Mouse (Mus musculus): Measurements from ENCODE around the gene Cd37. TPM values are rescaled to one million over a fixed set of nuclear protein-coding genes. Genes with fewer than 3 reads are reported as not detected.

Cd37 gene
- polyA plus RNA-seq, 1 experiment from 2014 or later: 2.6 TPM

- no peak for TF ChIP-seq CTCF (IDR thresholded peaks at IDR 0.05; ENCODE audit: low read depth)
- ATAC-seq (replicated peaks; ENCODE audit: low FRiP score, low read depth) (peak; percentile 65), DNase-seq (ENCODE audit: low spot score) (peak; percentile 86)
- 0 out of 2 replicates have a peak, but pooled peaks cover 3% of the 10 kb centered on the region for H3K27me3 ChIP-seq (ENCODE audit: insufficient read depth, low read length)
- WGBS: 5% methylated on average over 8 of the region's 8 CpGs
- no peak overlapping the region for H3K27ac ChIP-seq
- peaks cover 11% of the 10 kb centered on the region for H3K4me1 ChIP-seq (replicated peaks; ENCODE audit: insufficient read depth, low read length)
- H3K4me3 ChIP-seq (replicated peaks; ENCODE audit: low read depth, low read length): no peak overlapping the region
- H3K4me2 ChIP-seq (ENCODE audit: low read length): no peak overlapping the region
- no peaks in the 10 kb centered on the region for H3K36me3 ChIP-seq (ENCODE audit: insufficient read depth, low read length)
- H3K9me3 ChIP-seq (replicated peaks; ENCODE audit: low read length): no peaks in the 10 kb centered on the region
- no peak overlapping the region for H3K9ac ChIP-seq (ENCODE audit: low read depth, low read length)
Measured at GRCm38 (mm10) chr7:45191803-45192363, 47.0 kb downstream of the Cd37 start.

- TF ChIP-seq CTCF (IDR thresholded peaks at IDR 0.05; ENCODE audit: low read depth): no peak
- H3K4me2 ChIP-seq (ENCODE audit: low read length): no peak overlapping the region
- no peak overlapping the region for H3K9ac ChIP-seq (ENCODE audit: low read depth, low read length)
- 0 out of 2 replicates have a peak, but pooled peaks cover 7% of the 10 kb centered on the region for H3K27me3 ChIP-seq (ENCODE audit: insufficient read depth, low read length)
- WGBS: 49% methylated on average over 2 of the region's 2 CpGs
- no peaks in the 10 kb centered on the region for H3K36me3 ChIP-seq (ENCODE audit: insufficient read depth, low read length)
- H3K9me3 ChIP-seq (replicated peaks; ENCODE audit: low read length): no peaks in the 10 kb centered on the region
- H3K4me3 ChIP-seq (replicated peaks; ENCODE audit: low read depth, low read length): no peak overlapping the region
- peaks cover 11% of the 10 kb centered on the region for H3K4me1 ChIP-seq (replicated peaks; ENCODE audit: insufficient read depth, low read length)
- H3K27ac ChIP-seq: no peak overlapping the region
- DNase-seq (ENCODE audit: low spot score): no peak
- ATAC-seq (replicated peaks; ENCODE audit: low FRiP score, low read depth): no peak
Measured at GRCm38 (mm10) chr7:45191161-45191560, 47.8 kb downstream of the Cd37 start.

GRCm38 (mm10) chr7:45190186-45190585, 48.7 kb downstream of the Cd37 start:
- Histone ChIP-seq H3K27me3 (ENCODE audit: insufficient read depth, low read length) (0 out of 2 replicates have a peak, but pooled peaks cover 11% of the 10 kb centered on the region), H3K27ac (no peak overlapping the region)
- WGBS: 92% methylated on average over 6 of the region's 6 CpGs

GRCm38 (mm10) chr7:45189600-45189999, 49.3 kb downstream of the Cd37 start:
- H3K36me3 ChIP-seq (ENCODE audit: insufficient read depth, low read length): no peaks in the 10 kb centered on the region
- no peaks in the 10 kb centered on the region for H3K9me3 ChIP-seq (replicated peaks; ENCODE audit: low read length)
- 0 out of 2 replicates have a peak, but pooled peaks cover 15% of the 10 kb centered on the region for H3K27me3 ChIP-seq (ENCODE audit: insufficient read depth, low read length)
- ATAC-seq (replicated peaks; ENCODE audit: low FRiP score, low read depth) (no peak), DNase-seq (ENCODE audit: low spot score) (no peak)
- no peak overlapping the region for H3K4me3 ChIP-seq (replicated peaks; ENCODE audit: low read depth, low read length)
- no peak overlapping the region for H3K27ac ChIP-seq
- TF ChIP-seq CTCF (IDR thresholded peaks at IDR 0.05; ENCODE audit: low read depth): no peak
- no peak overlapping the region for H3K4me2 ChIP-seq (ENCODE audit: low read length)
- H3K9ac ChIP-seq (ENCODE audit: low read depth, low read length): no peak overlapping the region
- 59% methylated on average over 16 of the region's 16 CpGs for WGBS
- H3K4me1 ChIP-seq (replicated peaks; ENCODE audit: insufficient read depth, low read length): peaks cover 11% of the 10 kb centered on the region

More at GRCm38 (mm10) chr7:45190186-45190585, 48.7 kb downstream of the Cd37 start:
- H3K9me3 ChIP-seq (replicated peaks; ENCODE audit: low read length): no peaks in the 10 kb centered on the region
- no peak for ATAC-seq (replicated peaks; ENCODE audit: low FRiP score, low read depth)
- H3K9ac ChIP-seq (ENCODE audit: low read depth, low read length): no peak overlapping the region
- H3K4me2 ChIP-seq (ENCODE audit: low read length): no peak overlapping the region
- peaks cover 11% of the 10 kb centered on the region for H3K4me1 ChIP-seq (replicated peaks; ENCODE audit: insufficient read depth, low read length)
- no peak overlapping the region for H3K4me3 ChIP-seq (replicated peaks; ENCODE audit: low read depth, low read length)
- no peaks in the 10 kb centered on the region for H3K36me3 ChIP-seq (ENCODE audit: insufficient read depth, low read length)
- DNase-seq (ENCODE audit: low spot score): no peak
- TF ChIP-seq CTCF (IDR thresholded peaks at IDR 0.05; ENCODE audit: low read depth): no peak

- no peak overlapping the region for H3K4me3 ChIP-seq (replicated peaks; ENCODE audit: low read depth, low read length)
- DNase-seq (ENCODE audit: low spot score) (no peak), ATAC-seq (replicated peaks; ENCODE audit: low FRiP score, low read depth) (no peak)
- peaks cover 36% of the 10 kb centered on the region for H3K27me3 ChIP-seq (ENCODE audit: insufficient read depth, low read length)
- TF ChIP-seq CTCF (IDR thresholded peaks at IDR 0.05; ENCODE audit: low read depth): no peak
- H3K4me1 ChIP-seq (replicated peaks; ENCODE audit: insufficient read depth, low read length): peaks cover 5% of the 10 kb centered on the region; the same call in 1 of the 2 replicates
- WGBS: 74% methylated on average over 7 of the region's 7 CpGs
- no peak overlapping the region for H3K9ac ChIP-seq (ENCODE audit: low read depth, low read length)
- no peaks in the 10 kb centered on the region for H3K9me3 ChIP-seq (replicated peaks; ENCODE audit: low read length)
- H3K4me2 ChIP-seq (ENCODE audit: low read length): no peak overlapping the region
- H3K27ac ChIP-seq: no peak overlapping the region
- no peaks in the 10 kb centered on the region for H3K36me3 ChIP-seq (ENCODE audit: insufficient read depth, low read length)
Measured at GRCm38 (mm10) chr7:45185921-45186320, 53.0 kb downstream of the Cd37 start.

GRCm38 (mm10) chr7:45183672-45184071, 55.2 kb downstream of the Cd37 start:
- 74% methylated on average over 7 of the region's 7 CpGs for whole genome bisulfite sequencing
- no peak for ATAC-seq (replicated peaks; ENCODE audit: low FRiP score, low read depth)
- H3K36me3 ChIP-seq (ENCODE audit: insufficient read depth, low read length): no peaks in the 10 kb centered on the region
- no peak overlapping the region for H3K27ac ChIP-seq
- no peak overlapping the region for H3K4me2 ChIP-seq (ENCODE audit: low read length)
- H3K4me3 ChIP-seq (replicated peaks; ENCODE audit: low read depth, low read length): no peak overlapping the region
- H3K9me3 ChIP-seq (replicated peaks; ENCODE audit: low read length): no peaks in the 10 kb centered on the region
- H3K4me1 ChIP-seq (replicated peaks; ENCODE audit: insufficient read depth, low read length): peaks cover 5% of the 10 kb centered on the region; the same call in 1 of the 2 replicates
- H3K27me3 ChIP-seq (ENCODE audit: insufficient read depth, low read length): peaks cover 56% of the 10 kb centered on the region
- TF ChIP-seq CTCF (IDR thresholded peaks at IDR 0.05; ENCODE audit: low read depth): no peak
- DNase-seq (ENCODE audit: low spot score): no peak
- no peak overlapping the region for H3K9ac ChIP-seq (ENCODE audit: low read depth, low read length)

Other genes with a start within 250 kb of the Cd37 start
- 73.6 and 76.0 TPM in 2 replicates for gene Irf3, start 241.5 kb downstream of the Cd37 start, polyA plus RNA-seq (2015; fragmentation: Nextera tagmentation; extraction: Ambion mirVana)
- gene Bcl2l12, start 240.4 kb downstream of the Cd37 start, polyA plus RNA-seq (2015; fragmentation: Nextera tagmentation; extraction: Ambion mirVana): 42.8 and 43.4 TPM in 2 replicates
- gene Scaf1, start 222.8 kb downstream of the Cd37 start, polyA plus RNA-seq (2015; fragmentation: Nextera tagmentation; extraction: Ambion mirVana): 25.6 and 27.3 TPM in 2 replicates
- gene Rras, start 221.2 kb downstream of the Cd37 start, polyA plus RNA-seq (2015; fragmentation: Nextera tagmentation; extraction: Ambion mirVana): 47.6 and 53.0 TPM in 2 replicates
- gene Prr12, start 186.2 kb downstream of the Cd37 start, polyA plus RNA-seq (2015; fragmentation: Nextera tagmentation; extraction: Ambion mirVana): 5.8 and 6.1 TPM in 2 replicates
- gene Nosip, start 176.7 kb downstream of the Cd37 start, polyA plus RNA-seq (2015; fragmentation: Nextera tagmentation; extraction: Ambion mirVana): 65.0 and 65.3 TPM in 2 replicates
- gene Prrg2, start 176.4 kb downstream of the Cd37 start, polyA plus RNA-seq (2015; fragmentation: Nextera tagmentation; extraction: Ambion mirVana): 44.3 and 45.1 TPM in 2 replicates
- 215 and 228 TPM in 2 replicates for gene Rcn3, start 146.9 kb downstream of the Cd37 start, polyA plus RNA-seq (2015; fragmentation: Nextera tagmentation; extraction: Ambion mirVana)
- 134 and 145 TPM in 2 replicates for gene Fcgrt, start 135.3 kb downstream of the Cd37 start, polyA plus RNA-seq (2015; fragmentation: Nextera tagmentation; extraction: Ambion mirVana)
- gene Rps11, start 114.7 kb downstream of the Cd37 start, polyA plus RNA-seq (2015; fragmentation: Nextera tagmentation; extraction: Ambion mirVana): 1,486 and 1,553 TPM in 2 replicates
- gene Rpl13a, start 110.4 kb downstream of the Cd37 start, polyA plus RNA-seq (2015; fragmentation: Nextera tagmentation; extraction: Ambion mirVana): 1,804 and 1,959 TPM in 2 replicates
- gene Gm45713, start 102.9 kb downstream of the Cd37 start, polyA plus RNA-seq (2015; fragmentation: Nextera tagmentation; extraction: Ambion mirVana): 0.83 and 1.3 TPM in 2 replicates
- 2.2 and 2.4 TPM in 2 replicates for gene Flt3l, start 102.7 kb downstream of the Cd37 start, polyA plus RNA-seq (2015; fragmentation: Nextera tagmentation; extraction: Ambion mirVana)
- gene Pih1d1, start 84.8 kb downstream of the Cd37 start, polyA plus RNA-seq (2015; fragmentation: Nextera tagmentation; extraction: Ambion mirVana): 81.3 and 88.6 TPM in 2 replicates
- gene Aldh16a1, start 84.5 kb downstream of the Cd37 start, polyA plus RNA-seq (2015; fragmentation: Nextera tagmentation; extraction: Ambion mirVana): 55.4 and 62.7 TPM in 2 replicates
- gene Slc17a7, start 75.2 kb downstream of the Cd37 start, polyA plus RNA-seq (2015; fragmentation: Nextera tagmentation; extraction: Ambion mirVana): 0.17 TPM in 2 replicates
- not detected in 2 replicates for gene Gfy, start 59.5 kb downstream of the Cd37 start, polyA plus RNA-seq (2015; fragmentation: Nextera tagmentation; extraction: Ambion mirVana)
- not detected in 2 replicates for gene Pth2, start 58.1 kb downstream of the Cd37 start, polyA plus RNA-seq (2015; fragmentation: Nextera tagmentation; extraction: Ambion mirVana)
- 0.36 and 0.43 TPM in 2 replicates for gene Ccdc155, start 34.2 kb downstream of the Cd37 start, polyA plus RNA-seq (2015; fragmentation: Nextera tagmentation; extraction: Ambion mirVana)
- gene Dkkl1, start 27.0 kb downstream of the Cd37 start, polyA plus RNA-seq (2015; fragmentation: Nextera tagmentation; extraction: Ambion mirVana): 0.47 and 1.3 TPM in 2 replicates
- 94.3 and 112 TPM in 2 replicates for gene Tead2, start 23.4 kb downstream of the Cd37 start, polyA plus RNA-seq (2015; fragmentation: Nextera tagmentation; extraction: Ambion mirVana)
- gene Slc6a16, start 2.0 kb upstream of the Cd37 start, polyA plus RNA-seq (2015; fragmentation: Nextera tagmentation; extraction: Ambion mirVana): 0.18 and 0.45 TPM in 2 replicates
- not detected in 2 replicates for gene Slc6a21, start 38.4 kb upstream of the Cd37 start, polyA plus RNA-seq (2015; fragmentation: Nextera tagmentation; extraction: Ambion mirVana)
- gene Trpm4, start 94.7 kb upstream of the Cd37 start, polyA plus RNA-seq (2015; fragmentation: Nextera tagmentation; extraction: Ambion mirVana): 14.4 and 15.9 TPM in 2 replicates
- gene Hrc, start 96.2 kb upstream of the Cd37 start, polyA plus RNA-seq (2015; fragmentation: Nextera tagmentation; extraction: Ambion mirVana): 0.75 and 1.1 TPM in 2 replicates
- 4.3 and 5.4 TPM in 2 replicates for gene Ppfia3, start 127.9 kb upstream of the Cd37 start, polyA plus RNA-seq (2015; fragmentation: Nextera tagmentation; extraction: Ambion mirVana)
- gene Lin7b, start 131.5 kb upstream of the Cd37 start, polyA plus RNA-seq (2015; fragmentation: Nextera tagmentation; extraction: Ambion mirVana): 1.2 and 1.6 TPM in 2 replicates
- gene Snrnp70, start 156.6 kb upstream of the Cd37 start, polyA plus RNA-seq (2015; fragmentation: Nextera tagmentation; extraction: Ambion mirVana): 148 and 163 TPM in 2 replicates
- 0.05 and 0.06 TPM in 2 replicates for gene Kcna7, start 166.5 kb upstream of the Cd37 start, polyA plus RNA-seq (2015; fragmentation: Nextera tagmentation; extraction: Ambion mirVana)
- 1.5 and 1.6 TPM in 2 replicates for gene Ntf5, start 174.6 kb upstream of the Cd37 start, polyA plus RNA-seq (2015; fragmentation: Nextera tagmentation; extraction: Ambion mirVana)
- gene Lhb, start 181.7 kb upstream of the Cd37 start, polyA plus RNA-seq (2015; fragmentation: Nextera tagmentation; extraction: Ambion mirVana): not detected in 2 replicates
- 26.0 and 26.9 TPM in 2 replicates for gene Gys1, start 195.7 kb upstream of the Cd37 start, polyA plus RNA-seq (2015; fragmentation: Nextera tagmentation; extraction: Ambion mirVana)
- gene Ruvbl2, start 199.0 kb upstream of the Cd37 start, polyA plus RNA-seq (2015; fragmentation: Nextera tagmentation; extraction: Ambion mirVana): 94.6 and 98.9 TPM in 2 replicates
- 6,674 and 7,026 TPM in 2 replicates for gene Ftl1, start 220.8 kb upstream of the Cd37 start, polyA plus RNA-seq (2015; fragmentation: Nextera tagmentation; extraction: Ambion mirVana)
- gene Bax, start 227.8 kb upstream of the Cd37 start, polyA plus RNA-seq (2015; fragmentation: Nextera tagmentation; extraction: Ambion mirVana): 183 and 194 TPM in 2 replicates
- gene Tulp2, start 242.8 kb upstream of the Cd37 start, polyA plus RNA-seq (2015; fragmentation: Nextera tagmentation; extraction: Ambion mirVana): 0.93 and 1.1 TPM in 2 replicates
- not detected in 2 replicates for gene Gm45808, start 247.7 kb upstream of the Cd37 start, polyA plus RNA-seq (2015; fragmentation: Nextera tagmentation; extraction: Ambion mirVana)
- 1.8 TPM in 2 replicates for gene Dhdh, start 249.7 kb upstream of the Cd37 start, polyA plus RNA-seq (2015; fragmentation: Nextera tagmentation; extraction: Ambion mirVana)